Mouse (Mus musculus): ENCODE measurements at regions not wholly inside any gene's neighbourhood (a gene's known extent, or its start where the extent isn't known, plus 50 kb on each side); places are given as distances from the start of the nearest gene placed in this dataset.

DNA sequence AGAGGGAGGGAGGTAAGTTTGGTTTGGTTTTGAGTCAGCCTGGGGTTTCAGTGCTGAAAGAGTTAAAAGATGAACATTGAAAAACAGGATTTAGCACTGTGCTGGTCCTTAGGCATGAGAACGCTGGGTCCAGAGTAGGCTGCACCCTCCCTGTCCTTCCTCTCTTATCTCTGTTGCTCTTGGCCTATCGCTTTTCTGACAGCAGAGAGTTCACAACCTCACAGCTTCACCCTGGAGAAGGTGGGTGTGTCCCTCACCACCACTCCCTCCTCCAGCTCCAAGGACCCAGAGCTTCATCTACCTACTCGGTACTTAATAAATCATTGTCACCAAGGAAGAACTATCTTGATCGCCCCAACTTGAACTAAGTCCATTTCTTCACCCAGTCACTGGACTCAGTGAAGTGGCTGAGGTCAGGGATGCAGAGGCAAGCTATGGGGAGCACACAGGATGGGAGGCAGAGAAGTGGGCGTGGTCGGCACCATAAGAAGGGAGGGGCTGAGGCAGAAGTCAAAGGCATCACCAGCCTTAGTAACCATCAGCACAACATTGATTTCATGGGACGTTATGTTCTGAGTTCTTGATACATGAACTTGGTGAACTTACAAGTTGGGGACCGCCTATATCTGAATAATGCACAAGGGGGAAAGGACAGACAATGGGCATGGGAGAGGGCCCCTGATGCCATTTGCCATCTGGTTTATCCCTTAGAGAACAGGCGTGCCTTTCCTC lies 574.5 kb downstream of the Synb start:
- Histone ChIP-seq H3K9me3 (replicated peaks; ENCODE audit: insufficient read depth, low read length) (no peaks in the 10 kb centered on the region), H3K4me1 (ENCODE audit: control insufficient read depth in 1 of 2, insufficient read depth in 2 of 2, low read length in 2 of 2) (no peaks in the 10 kb centered on the region), H3K79me2 (ENCODE audit: control insufficient read depth, insufficient read depth, low read length, poor library complexity) (no peaks in the 10 kb centered on the region), H3K4me3 (ENCODE audit: control insufficient read depth in 1 of 2, insufficient read depth in 1 of 2, low read depth in 2 of 2, low read length in 2 of 2) (no peak overlapping the region), H3K27ac (ENCODE audit: control insufficient read depth, low read depth, low read length) (no peak overlapping the region), H3K36me3 (ENCODE audit: control insufficient read depth in 1 of 2, insufficient read depth in 2 of 2, low read length in 2 of 2) (no peaks in the 10 kb centered on the region), H3K27me3 (ENCODE audit: control insufficient read depth in 1 of 2, insufficient read depth in 2 of 2, low read length in 2 of 2) (no peaks in the 10 kb centered on the region), H3K9ac (ENCODE audit: control insufficient read depth, low read depth, low read length, poor library complexity, severe bottlenecking) (no peak overlapping the region)
- DNase-seq (ENCODE audit: low read depth, low spot score): no peak
- TF ChIP-seq MAX (IDR thresholded peaks at IDR 0.05; ENCODE audit: low read length): no peak
- no peak for TF ChIP-seq ZC3H11A (IDR thresholded peaks at IDR 0.05; ENCODE audit: low read depth, low read length)

DNA sequence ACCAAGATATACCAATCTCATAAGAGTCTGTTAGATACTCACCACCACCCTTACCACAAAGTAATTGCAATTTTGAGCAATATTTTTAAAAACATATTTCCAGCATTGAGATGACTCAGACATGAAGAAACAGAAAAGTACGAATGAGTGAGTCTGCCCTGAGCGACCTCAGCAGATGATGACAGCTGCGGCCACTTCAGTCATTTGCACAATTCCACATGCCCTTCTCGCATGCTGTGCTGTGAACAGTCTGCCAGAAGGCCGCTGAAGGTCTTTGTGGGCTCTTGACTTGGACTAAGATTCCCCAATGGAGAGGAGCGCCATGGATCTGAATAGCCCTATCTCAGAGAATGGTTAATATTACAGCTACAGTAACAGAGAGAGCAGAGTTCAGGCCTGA lies 575.3 kb downstream of the Synb start:
- Histone ChIP-seq H3K27me3 (ENCODE audit: control insufficient read depth in 1 of 2, insufficient read depth in 2 of 2, low read length in 2 of 2) (no peaks in the 10 kb centered on the region), H3K9me3 (replicated peaks; ENCODE audit: insufficient read depth, low read length) (no peaks in the 10 kb centered on the region), H3K4me1 (ENCODE audit: control insufficient read depth in 1 of 2, insufficient read depth in 2 of 2, low read length in 2 of 2) (no peaks in the 10 kb centered on the region), H3K9ac (ENCODE audit: control insufficient read depth, low read depth, low read length, poor library complexity, severe bottlenecking) (no peak overlapping the region), H3K36me3 (ENCODE audit: control insufficient read depth in 1 of 2, insufficient read depth in 2 of 2, low read length in 2 of 2) (no peaks in the 10 kb centered on the region), H3K27ac (ENCODE audit: control insufficient read depth, low read depth, low read length) (no peak overlapping the region), H3K79me2 (ENCODE audit: control insufficient read depth, insufficient read depth, low read length, poor library complexity) (no peaks in the 10 kb centered on the region), H3K4me3 (ENCODE audit: control insufficient read depth in 1 of 2, insufficient read depth in 1 of 2, low read depth in 2 of 2, low read length in 2 of 2) (no peak overlapping the region)
- DNase-seq (ENCODE audit: low read depth, low spot score): no peak
- TF ChIP-seq BHLHE40 (IDR thresholded peaks at IDR 0.05; ENCODE audit: borderline replicate concordance, low read depth, low read length): no peak
- no peak for TF ChIP-seq GABPA (IDR thresholded peaks at IDR 0.05; ENCODE audit: low read depth, low read length)
- TF ChIP-seq ETS1 (IDR thresholded peaks at IDR 0.05; ENCODE audit: low read depth, low read length): no peak
- TF ChIP-seq TBP (IDR thresholded peaks at IDR 0.05; ENCODE audit: low read depth, low read length): no peak
- TF ChIP-seq ELF1 (IDR thresholded peaks at IDR 0.05; ENCODE audit: low read depth, low read length): no peak
- TF ChIP-seq RAD21 (IDR thresholded peaks at IDR 0.05; ENCODE audit: low read depth, low read length): no peak
- TF ChIP-seq MAX (IDR thresholded peaks at IDR 0.05; ENCODE audit: low read length): no peak
- no peak for TF ChIP-seq EP300 (IDR thresholded peaks at IDR 0.05; ENCODE audit: low read depth in 1 of 2, low read length in 2 of 2)
- TF ChIP-seq MYC (IDR thresholded peaks at IDR 0.05; ENCODE audit: low read depth, low read length): no peak
- no peak for TF ChIP-seq MAFK (IDR thresholded peaks at IDR 0.05; ENCODE audit: borderline replicate concordance, low read depth, low read length)
- TF ChIP-seq UBTF (IDR thresholded peaks at IDR 0.05; ENCODE audit: borderline replicate concordance, insufficient read depth, low read depth, low read length): no peak
- TF ChIP-seq ZMIZ1 (IDR thresholded peaks at IDR 0.05; ENCODE audit: low read depth, low read length): no peak
- TF ChIP-seq MEF2A (IDR thresholded peaks at IDR 0.05; ENCODE audit: extremely low read depth, insufficient replicate concordance, low read depth, low read length, poor library complexity, severe bottlenecking): no peak
- TF ChIP-seq NELFE (IDR thresholded peaks at IDR 0.05; ENCODE audit: low read depth, low read length): no peak
- TF ChIP-seq RCOR1 (IDR thresholded peaks at IDR 0.05; ENCODE audit: low read depth, low read length): no peak
- TF ChIP-seq TAL1 (IDR thresholded peaks at IDR 0.05; ENCODE audit: low read length): no peak
- TF ChIP-seq JUND (IDR thresholded peaks at IDR 0.05; ENCODE audit: low read depth, low read length): no peak
- no peak for TF ChIP-seq ZC3H11A (IDR thresholded peaks at IDR 0.05; ENCODE audit: low read depth, low read length)
- no peak for TF ChIP-seq SIN3A (IDR thresholded peaks at IDR 0.05; ENCODE audit: low read length)

Data from MEL (cell line).